Mouse (Mus musculus) spleen, adult 2 months (tissue): ENCODE data around the gene Cr2.

Source experiments
- CTCF ChIP-seq: fragments of 200-500 bp; IDR thresholded peaks from 2 replicates; pipeline ENCODE4 v1.5.1; 2011; ENCODE audit warnings: mild to moderate bottlenecking, inconsistent platforms; ENCODE audit not compliant: insufficient read depth, insufficient read length, insufficient replicate concordance; ENCODE audit errors: extremely low read depth
- POLR2A ChIP-seq: fragments of 200-500 bp; IDR thresholded peaks from 2 replicates; pipeline ENCODE4 v1.6.1; 2011; ENCODE audit warnings: low read depth, low read length, inconsistent platforms

GRCm38 (mm10) chr1:195164996-195165755, 11.3 kb downstream of the Cr2 start:
- TF ChIP-seq POLR2A (no peak), CTCF (no peak)
